Mouse (Mus musculus) adipocyte (in vitro differentiated cells): ENCODE results near the gene C1qa.
A peak's percentile ranks its signal among the peaks of the same experiment; 100 is the strongest.

Experiments
- DNase-seq: peaks from one replicate; pipeline ENCODE4 v3.0.0-alpha.2; 2016; ENCODE audit warnings: low spot score

The C1qa gene

GRCm38 (mm10) chr4:136898637-136899036 is at the start of gene C1qa:
TSS of gene C1qa (minus strand) at chr4:136898803.
- DNase-seq: no peak

GRCm38 (mm10) chr4:136945397-136945796 is 46.8 kb upstream of the C1qa start:
- DNase-seq: no peak

GRCm38 (mm10) chr4:136944558-136945350 is 46.2 kb upstream of the C1qa start:
- DNase-seq: no peak

GRCm38 (mm10) chr4:136943175-136943574 is 44.6 kb upstream of the C1qa start:
- no peak for DNase-seq

- DNase-seq: no peak
These were observed 44.2 kb upstream of the C1qa start for GRCm38 (mm10) chr4:136942761-136943160.

GRCm38 (mm10) chr4:136937935-136938334 is 39.3 kb upstream of the C1qa start:
- DNase-seq: no peak

- DNase-seq: no peak
These were observed 38.7 kb upstream of the C1qa start for GRCm38 (mm10) chr4:136937344-136937743.

GRCm38 (mm10) chr4:136934746-136935613 is 36.4 kb upstream of the C1qa start:
- no peak for DNase-seq

- DNase-seq: no peak
These were observed 31.9 kb upstream of the C1qa start for GRCm38 (mm10) chr4:136930474-136930873.

GRCm38 (mm10) chr4:136928928-136929327 is 30.3 kb upstream of the C1qa start:
- DNase-seq: peak; percentile 30

- no peak for DNase-seq
These were observed 27.2 kb upstream of the C1qa start for GRCm38 (mm10) chr4:136925804-136926203.

- DNase-seq: peak; percentile 75
These were observed 25.9 kb upstream of the C1qa start for GRCm38 (mm10) chr4:136924529-136924928.

- no peak for DNase-seq
These were observed 20.9 kb upstream of the C1qa start for GRCm38 (mm10) chr4:136919526-136919925.

GRCm38 (mm10) chr4:136918834-136919233 is 20.2 kb upstream of the C1qa start:
- no peak for DNase-seq

- DNase-seq: no peak
These were observed 18.5 kb upstream of the C1qa start for GRCm38 (mm10) chr4:136917165-136917524.

GRCm38 (mm10) chr4:136916359-136917164 is 18.0 kb upstream of the C1qa start:
- no peak for DNase-seq

GRCm38 (mm10) chr4:136912841-136913240 is 14.2 kb upstream of the C1qa start:
- no peak for DNase-seq

- DNase-seq: no peak
These were observed 13.2 kb upstream of the C1qa start for GRCm38 (mm10) chr4:136911804-136912203.

GRCm38 (mm10) chr4:136911211-136911646 is 12.6 kb upstream of the C1qa start:
- DNase-seq: no peak

GRCm38 (mm10) chr4:136907809-136908208 is 9.2 kb upstream of the C1qa start:
- no peak for DNase-seq

- DNase-seq: peak; percentile 69
These were observed 8.4 kb upstream of the C1qa start for GRCm38 (mm10) chr4:136907033-136907432.
